Mouse (Mus musculus) layer of hippocampus, adult 6 months (tissue): ENCODE results near the gene Olfr560. TPM values are rescaled to one million over a fixed set of nuclear protein-coding genes. Genes with fewer than 3 reads are reported as not detected.

Experiments used
- long read RNA-seq, 2 experiments: library from polyadenylated mRNA; unstranded; transcript quantifications; one replicate each; pipeline ENCODE4 v2.0.0; 2019 to 2020
- polyA plus RNA-seq: library from polyadenylated mRNA; unstranded; fragments of <200 nt; fragmentation: Nextera tagmentation; gene quantifications from 2 replicates; pipeline ENCODE4 v1.2.3, GENCODE M21; 2021

Gene Olfr560
- not detected in 2 replicates for polyA plus RNA-seq
- long read RNA-seq, experiment 1, result 0 reads
- long read RNA-seq, experiment 2, result 0 reads

DNA sequence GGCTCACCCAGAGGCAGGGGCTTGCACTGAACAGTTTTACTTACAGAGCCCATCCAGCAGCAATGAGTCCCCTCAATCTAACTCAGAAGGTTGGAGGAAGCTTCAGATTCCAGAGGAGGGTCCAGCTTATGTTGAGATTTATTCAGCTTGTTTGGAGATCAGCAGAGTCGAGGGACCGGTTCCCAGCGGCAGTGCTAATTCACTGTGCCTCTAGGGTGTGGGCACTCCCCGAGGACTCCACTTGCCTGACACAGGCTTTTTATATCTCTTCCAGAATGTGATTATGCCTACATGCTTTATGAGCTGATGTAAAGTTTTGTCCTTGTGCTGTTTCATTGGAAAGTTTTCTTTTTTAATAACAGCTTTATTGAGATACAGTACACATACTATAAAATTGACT lies at the start of gene Olfr560, which contains the start of gene Olfr78:
TSS of gene Olfr560 (minus strand) at position 101 of the 400 bp plus-strand sequence.
TSS of gene Olfr78 (minus strand) at position 206 of the 400 bp plus-strand sequence.

GRCm38 (mm10) chr7:102803180-102803579 lies 44.0 kb upstream of the Olfr560 start, which contains the start of gene Olfr564:
Olfr564 (plus strand) TSS chr7:102803480.

GRCm38 (mm10) chr7:102770921-102771320 lies 11.8 kb upstream of the Olfr560 start, which contains the start of gene Olfr561:
Olfr561 (plus strand) TSS chr7:102771221.

GRCm38 (mm10) chr7:102727391-102727790 lies 31.8 kb downstream of the Olfr560 start, which contains the start of gene Olfr559:
Olfr559 (minus strand) TSS chr7:102727491.

DNA sequence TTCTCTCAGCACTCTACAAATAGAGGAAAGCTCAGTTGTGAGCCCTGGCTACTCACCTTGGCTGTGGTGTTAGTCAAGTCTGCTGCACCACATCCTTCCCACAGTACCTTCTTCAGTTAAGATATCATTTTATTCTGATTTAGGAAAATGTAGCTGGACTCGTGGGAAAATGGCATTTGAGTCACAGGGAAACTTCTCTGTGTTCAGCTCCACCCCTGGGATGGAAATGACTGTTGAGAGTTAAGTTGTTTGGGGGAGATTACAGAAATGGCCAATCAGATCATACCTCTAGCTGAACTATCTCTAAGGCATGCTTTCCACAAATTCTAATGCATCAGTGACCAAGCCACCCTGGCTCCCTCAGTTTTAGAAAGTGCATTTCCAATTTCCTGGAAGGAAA lies 40.2 kb downstream of the Olfr560 start, which contains the start of gene Olfr33:
TSS of gene Olfr33 (minus strand) at position 101 of the 400 bp plus-strand sequence.

DNA sequence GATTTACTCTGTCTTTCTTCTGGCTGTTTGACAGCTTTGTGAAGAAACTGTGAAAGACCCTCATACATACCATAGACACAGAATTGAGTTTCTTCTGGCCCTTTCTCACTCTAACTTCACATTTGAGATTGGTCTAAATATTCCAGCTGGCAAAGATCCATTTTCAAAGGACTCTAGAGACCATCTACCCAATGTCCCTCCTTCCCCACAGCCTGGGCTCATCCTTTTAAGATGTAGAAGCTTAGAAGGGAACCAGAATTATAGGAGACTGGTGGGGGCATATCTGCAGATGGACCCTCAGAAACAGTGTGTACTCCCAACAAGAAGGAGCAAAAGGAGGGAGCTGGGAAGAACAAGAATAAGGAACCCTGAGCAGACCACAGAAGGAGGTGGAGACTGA lies 57.3 kb downstream of the Olfr560 start, which contains the start of gene Olfr558:
TSS of gene Olfr558 (plus strand) at position 301 of the 400 bp plus-strand sequence.

Other genes starting within 250 kb of the Olfr560 start
- not detected in 2 replicates for gene Olfr547, start 224.6 kb downstream of the Olfr560 start, polyA plus RNA-seq
- not detected in 2 replicates for gene Olfr548-ps1, start 218.5 kb downstream of the Olfr560 start, polyA plus RNA-seq
- gene Olfr549, start 209.5 kb downstream of the Olfr560 start, polyA plus RNA-seq, result not detected in 2 replicates
- gene Trim21, start 193.9 kb downstream of the Olfr560 start, polyA plus RNA-seq, result 0.54 and 0.67 TPM in 2 replicates
- 1.9 and 2.1 TPM in 2 replicates for gene Olfr550, start 187.9 kb downstream of the Olfr560 start, polyA plus RNA-seq
- not detected in 2 replicates for gene Olfr551, start 167.5 kb downstream of the Olfr560 start, polyA plus RNA-seq
- gene Olfr552, start 161.6 kb downstream of the Olfr560 start, polyA plus RNA-seq, result not detected in 2 replicates
- gene Olfr553, start 141.1 kb downstream of the Olfr560 start, polyA plus RNA-seq, result not detected in 2 replicates
- gene Olfr554, start 120.9 kb downstream of the Olfr560 start, polyA plus RNA-seq, result not detected in 2 replicates
- not detected in 2 replicates for gene Olfr555, start 100.5 kb downstream of the Olfr560 start, polyA plus RNA-seq
- not detected in 2 replicates for gene Olfr556, start 94.5 kb downstream of the Olfr560 start, polyA plus RNA-seq
- 2.1 and 2.6 TPM in 2 replicates for gene Trim68, start 72.0 kb downstream of the Olfr560 start, polyA plus RNA-seq
- not detected in 2 replicates for gene Olfr557, start 63.5 kb downstream of the Olfr560 start, polyA plus RNA-seq
- gene Olfr558, start 57.2 kb downstream of the Olfr560 start, polyA plus RNA-seq, result 0.10 and 0.13 TPM in 2 replicates
- gene Olfr33, start 40.3 kb downstream of the Olfr560 start, polyA plus RNA-seq, result not detected in 2 replicates
- gene Olfr559, start 31.9 kb downstream of the Olfr560 start, polyA plus RNA-seq, result not detected in 2 replicates
- not detected in 2 replicates for gene Olfr78, start 105 bp upstream of the Olfr560 start, polyA plus RNA-seq
- gene Olfr561, start 11.9 kb upstream of the Olfr560 start, polyA plus RNA-seq, result not detected in 2 replicates
- not detected in 2 replicates for gene Olfr564, start 44.1 kb upstream of the Olfr560 start, polyA plus RNA-seq
- not detected in 2 replicates for gene Olfr566, start 99.4 kb upstream of the Olfr560 start, polyA plus RNA-seq
- gene Olfr568, start 117.8 kb upstream of the Olfr560 start, polyA plus RNA-seq, result not detected in 2 replicates
- not detected in 2 replicates for gene Olfr569, start 131.5 kb upstream of the Olfr560 start, polyA plus RNA-seq
- 0.23 TPM in 1 of 2 replicates, not detected in the other for gene Olfr570, start 135.2 kb upstream of the Olfr560 start, polyA plus RNA-seq
- gene Olfr571, start 158.2 kb upstream of the Olfr560 start, polyA plus RNA-seq, result not detected in 2 replicates
- gene Olfr572, start 165.0 kb upstream of the Olfr560 start, polyA plus RNA-seq, result not detected in 2 replicates
- gene Olfr573-ps1, start 183.2 kb upstream of the Olfr560 start, polyA plus RNA-seq, result not detected in 2 replicates
- gene Olfr574, start 189.1 kb upstream of the Olfr560 start, polyA plus RNA-seq, result not detected in 2 replicates
- gene Olfr575, start 199.4 kb upstream of the Olfr560 start, polyA plus RNA-seq, result not detected in 2 replicates
- gene Olfr576, start 203.3 kb upstream of the Olfr560 start, polyA plus RNA-seq, result not detected in 2 replicates
- not detected in 2 replicates for gene Olfr577, start 216.6 kb upstream of the Olfr560 start, polyA plus RNA-seq
- not detected in 2 replicates for gene Olfr578, start 230.0 kb upstream of the Olfr560 start, polyA plus RNA-seq